Mouse (Mus musculus): ENCODE data around the gene Tagln. TPM values are rescaled to one million over a fixed set of nuclear protein-coding genes. Genes with fewer than 3 reads are reported as not detected.
A peak's percentile ranks its signal among the peaks of the same experiment; 100 is the strongest.

Gene Tagln
- polyA plus RNA-seq, 1 experiment from 2014 or later, result 572 TPM

DNA sequence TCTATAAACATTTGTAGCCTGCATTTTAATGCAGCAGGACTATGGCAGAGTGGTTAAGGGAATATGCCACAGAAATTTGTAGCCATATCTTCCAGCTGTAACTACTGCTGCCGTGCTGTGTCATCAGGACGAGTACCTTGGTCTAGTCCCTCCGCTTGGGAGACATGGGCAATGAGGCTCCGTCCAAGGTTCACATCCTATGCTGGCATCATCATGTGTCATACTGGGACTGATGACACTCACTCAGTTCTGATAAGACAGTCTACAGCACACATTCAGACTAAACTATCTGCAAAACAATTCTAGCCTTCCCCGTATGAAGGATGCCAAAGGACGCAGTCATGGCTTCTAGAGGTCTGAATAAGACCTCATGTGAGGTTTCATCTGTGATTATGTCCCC lies 27.7 kb upstream of the Tagln start:
- ATAC-seq (ENCODE audit: insufficient read depth, low FRiP score), result no peak

DNA sequence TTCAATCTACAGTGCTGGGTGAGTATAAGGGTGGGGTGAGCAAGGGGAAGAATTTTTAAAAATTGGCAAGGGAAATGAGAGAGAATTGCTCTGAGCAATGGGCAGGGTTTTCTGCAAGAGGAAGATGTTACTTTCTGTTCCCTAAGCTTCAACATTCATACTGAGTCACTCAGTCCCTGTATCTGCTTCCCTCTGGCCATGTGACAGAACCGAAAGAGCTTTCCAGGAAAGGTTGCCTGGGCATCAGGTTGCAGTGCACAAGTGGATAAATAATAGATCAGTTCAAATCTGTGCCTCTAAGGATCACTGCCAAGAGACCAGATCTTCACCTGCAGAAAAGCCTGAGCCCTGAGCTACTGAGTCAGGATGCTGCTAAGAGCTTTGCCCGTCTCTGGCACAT lies 26.0 kb upstream of the Tagln start:
- Histone ChIP-seq H3K4me3 (replicated peaks; ENCODE audit: low read length) (no peak overlapping the region), H3K9me3 (replicated peaks; ENCODE audit: control insufficient read depth, low read length) (no peaks in the 10 kb centered on the region), H3K4me2 (ENCODE audit: low read depth, low read length) (no peak overlapping the region), H3K27ac (ENCODE audit: low read length) (0 out of 2 replicates have a peak overlapping the region, but pooled peaks have one; percentile 24), H3K36me3 (ENCODE audit: control insufficient read depth, insufficient read depth, low read length) (peaks cover 16% of the 10 kb centered on the region), H3K4me1 (ENCODE audit: control insufficient read depth, insufficient read depth, low read length) (0 out of 2 replicates have a peak, but pooled peaks cover 4% of the 10 kb centered on the region), H3K9ac (ENCODE audit: low read length) (no peak overlapping the region), H3K27me3 (ENCODE audit: control insufficient read depth, insufficient read depth, low read length) (no peaks in the 10 kb centered on the region)
- 73% methylated on average over 2 of the region's 2 CpGs for WGBS
- ATAC-seq (ENCODE audit: insufficient read depth, low FRiP score), result no peak

More for the DNA sequence above, 27.7 kb upstream of the Tagln start:
- Histone ChIP-seq H3K27ac (ENCODE audit: low read length) (no peak overlapping the region), H3K36me3 (ENCODE audit: control insufficient read depth, insufficient read depth, low read length) (peaks cover 19% of the 10 kb centered on the region), H3K4me1 (ENCODE audit: control insufficient read depth, insufficient read depth, low read length) (no peaks in the 10 kb centered on the region), H3K4me3 (replicated peaks; ENCODE audit: low read length) (no peak overlapping the region), H3K9ac (ENCODE audit: low read length) (no peak overlapping the region), H3K9me3 (replicated peaks; ENCODE audit: control insufficient read depth, low read length) (no peaks in the 10 kb centered on the region), H3K27me3 (ENCODE audit: control insufficient read depth, insufficient read depth, low read length) (no peaks in the 10 kb centered on the region), H3K4me2 (ENCODE audit: low read depth, low read length) (no peak overlapping the region)
- 88% methylated on average over 6 of the region's 6 CpGs for WGBS

GRCm38 (mm10) chr9:45959661-45960060 lies 23.8 kb upstream of the Tagln start:
- Histone ChIP-seq H3K4me3 (replicated peaks; ENCODE audit: low read length) (no peak overlapping the region), H3K9ac (ENCODE audit: low read length) (no peak overlapping the region), H3K4me1 (ENCODE audit: control insufficient read depth, insufficient read depth, low read length) (peaks cover 8% of the 10 kb centered on the region), H3K27me3 (ENCODE audit: control insufficient read depth, insufficient read depth, low read length) (no peaks in the 10 kb centered on the region), H3K9me3 (replicated peaks; ENCODE audit: control insufficient read depth, low read length) (no peaks in the 10 kb centered on the region), H3K27ac (ENCODE audit: low read length) (0 out of 2 replicates have a peak overlapping the region, but pooled peaks have one; percentile 1), H3K4me2 (ENCODE audit: low read depth, low read length) (no peak overlapping the region), H3K36me3 (ENCODE audit: control insufficient read depth, insufficient read depth, low read length) (peaks cover 13% of the 10 kb centered on the region)
- ATAC-seq (ENCODE audit: insufficient read depth, low FRiP score), result no peak
- whole genome bisulfite sequencing, result 79% methylated on average over 7 of the region's 7 CpGs

DNA sequence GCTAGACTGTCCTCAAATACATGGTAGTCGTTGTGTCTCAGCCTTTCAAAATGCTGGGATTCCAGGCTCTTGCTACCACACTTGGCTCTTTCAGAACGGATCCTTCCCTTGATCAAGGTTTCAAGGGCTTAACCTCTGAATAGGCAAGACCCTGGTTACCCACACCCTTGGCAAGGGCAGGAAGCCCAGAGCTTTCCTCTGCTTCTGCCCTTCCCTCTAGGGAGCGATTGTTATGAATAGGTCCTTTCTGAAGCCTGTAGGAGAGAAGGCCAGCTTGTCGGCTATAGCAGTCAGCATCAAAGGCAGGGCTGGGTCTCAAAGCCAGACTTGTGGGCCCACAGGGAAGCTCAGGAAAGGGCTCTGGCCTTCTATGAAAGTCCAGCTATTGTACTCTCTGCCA lies 23.0 kb upstream of the Tagln start:
- H3K4me3 ChIP-seq (replicated peaks; ENCODE audit: low read length), result no peak overlapping the region
- H3K36me3 ChIP-seq (ENCODE audit: control insufficient read depth, insufficient read depth, low read length), result peaks cover 8% of the 10 kb centered on the region
- no peak for ATAC-seq (ENCODE audit: insufficient read depth, low FRiP score)
- no peaks in the 10 kb centered on the region for H3K27me3 ChIP-seq (ENCODE audit: control insufficient read depth, insufficient read depth, low read length)
- H3K27ac ChIP-seq (ENCODE audit: low read length), result peak overlapping the region; percentile 13; the same call in 1 of the 2 replicates
- H3K4me1 ChIP-seq (ENCODE audit: control insufficient read depth, insufficient read depth, low read length), result peaks cover 11% of the 10 kb centered on the region
- H3K4me2 ChIP-seq (ENCODE audit: low read depth, low read length), result no peak overlapping the region
- no peaks in the 10 kb centered on the region for H3K9me3 ChIP-seq (replicated peaks; ENCODE audit: control insufficient read depth, low read length)
- 47% methylated on average over 4 of the region's 4 CpGs for WGBS
- H3K9ac ChIP-seq (ENCODE audit: low read length), result no peak overlapping the region

DNA sequence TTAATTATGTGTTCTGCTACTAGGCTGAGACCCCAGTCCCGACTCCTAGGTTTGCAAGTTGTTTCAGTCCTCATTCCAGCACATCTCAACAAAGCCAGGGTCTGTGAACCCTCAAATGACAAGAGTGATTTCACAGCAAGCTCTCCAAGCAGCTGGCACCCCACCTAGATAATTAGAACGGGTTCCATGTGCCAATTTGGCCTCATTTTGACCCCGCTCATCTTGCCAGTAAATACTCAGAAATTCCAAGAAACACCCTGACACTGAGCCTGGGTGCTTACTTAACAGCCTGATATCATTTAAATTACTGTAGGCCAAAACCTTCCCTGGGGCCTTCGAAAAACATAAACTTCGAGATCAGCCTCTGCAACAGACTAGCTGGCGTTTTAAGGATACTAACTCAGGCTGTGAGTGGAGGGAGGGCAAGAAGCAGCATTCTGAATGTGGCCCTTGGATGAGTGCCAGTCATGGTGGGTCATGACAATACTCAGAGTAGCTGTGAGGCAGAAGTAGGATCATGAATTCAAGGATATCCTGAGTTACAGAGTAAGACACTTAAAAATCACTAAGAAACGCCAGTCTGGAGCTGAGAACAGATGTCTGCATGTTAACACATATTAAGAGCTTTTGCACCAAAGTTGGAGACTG lies 22.3 kb upstream of the Tagln start:
- H3K9me3 ChIP-seq (replicated peaks; ENCODE audit: control insufficient read depth, low read length), result no peaks in the 10 kb centered on the region
- 57% methylated on average over 7 of the region's 7 CpGs for WGBS
- no peak for ATAC-seq (ENCODE audit: insufficient read depth, low FRiP score)
- peaks cover 18% of the 10 kb centered on the region for H3K4me1 ChIP-seq (ENCODE audit: control insufficient read depth, insufficient read depth, low read length)
- H3K27me3 ChIP-seq (ENCODE audit: control insufficient read depth, insufficient read depth, low read length), result no peaks in the 10 kb centered on the region
- H3K9ac ChIP-seq (ENCODE audit: low read length), result no peak overlapping the region
- H3K4me2 ChIP-seq (ENCODE audit: low read depth, low read length), result no peak overlapping the region
- no peak overlapping the region; the same call in 1 of the 2 replicates for H3K27ac ChIP-seq (ENCODE audit: low read length)
- peaks cover 3% of the 10 kb centered on the region; the same call in 1 of the 2 replicates for H3K36me3 ChIP-seq (ENCODE audit: control insufficient read depth, insufficient read depth, low read length)
- no peak overlapping the region for H3K4me3 ChIP-seq (replicated peaks; ENCODE audit: low read length)

- Histone ChIP-seq H3K27me3 (ENCODE audit: control insufficient read depth, insufficient read depth, low read length) (no peaks in the 10 kb centered on the region), H3K4me1 (ENCODE audit: control insufficient read depth, insufficient read depth, low read length) (peaks cover 20% of the 10 kb centered on the region), H3K9ac (ENCODE audit: low read length) (peak within 1 kb of the TSS; percentile 91), H3K9me3 (replicated peaks; ENCODE audit: control insufficient read depth, low read length) (no peaks in the 10 kb centered on the region), H3K4me3 (replicated peaks; ENCODE audit: low read length) (peak within 1 kb of the TSS; percentile 76), H3K36me3 (ENCODE audit: control insufficient read depth, insufficient read depth, low read length) (no peaks in the 10 kb centered on the region), H3K27ac (ENCODE audit: low read length) (peak within 1 kb of the TSS; percentile 88), H3K4me2 (ENCODE audit: low read depth, low read length) (peak within 1 kb of the TSS; percentile 78)
- ATAC-seq (ENCODE audit: insufficient read depth, low FRiP score), result peak; percentile 95
- WGBS, result under 1% methylated on average over 48 of the region's 48 CpGs
Observed at GRCm38 (mm10) chr9:45955107-45955963, 19.5 kb upstream of the Tagln start, which contains the start of gene Sidt2. Gene Sidt2 (minus strand): TSS chr9:45955258.

DNA sequence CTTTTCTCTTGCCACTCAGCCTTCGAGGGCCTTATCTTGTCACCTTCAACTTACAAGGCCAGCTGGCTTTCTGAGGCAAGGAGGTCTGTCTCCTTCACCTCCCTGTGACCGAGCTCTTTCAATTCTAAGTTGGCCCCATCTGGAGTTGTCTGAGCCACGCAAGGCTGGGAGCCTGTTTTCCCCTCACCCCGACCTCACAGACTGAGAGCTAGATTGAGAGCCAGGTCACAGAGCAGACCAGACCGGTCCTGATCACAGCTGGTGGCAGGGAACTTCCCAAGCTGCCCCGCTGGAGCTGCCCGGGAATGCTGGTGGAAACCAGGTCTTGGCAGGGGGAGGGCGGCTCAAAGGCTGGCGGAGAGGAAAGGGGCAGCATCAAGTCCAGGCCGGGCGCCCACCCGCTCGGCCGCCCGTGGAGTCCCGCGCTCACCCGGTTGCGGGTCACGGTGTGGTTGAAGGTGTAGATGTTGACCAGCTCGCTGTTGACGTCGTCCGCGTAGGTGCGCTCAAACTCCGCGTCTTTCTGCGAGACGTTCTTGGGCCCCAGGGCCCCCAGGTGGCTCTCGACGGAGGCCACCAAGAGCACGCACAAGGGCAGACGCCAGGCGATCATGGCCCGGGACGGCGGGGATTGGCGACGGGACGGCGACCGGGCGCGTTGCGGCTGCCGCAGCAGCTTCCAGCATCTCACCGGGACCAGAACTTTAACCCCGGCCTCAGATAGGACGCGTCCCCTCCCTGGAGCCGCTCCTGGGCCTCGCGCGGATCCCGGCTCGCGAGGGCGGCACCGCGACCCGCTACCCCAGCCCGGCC lies 18.6 kb upstream of the Tagln start:
- Histone ChIP-seq H3K9ac (ENCODE audit: low read length) (peak overlapping the region; percentile 91), H3K36me3 (ENCODE audit: control insufficient read depth, insufficient read depth, low read length) (0 out of 2 replicates have a peak, but pooled peaks cover 3% of the 10 kb centered on the region), H3K4me1 (ENCODE audit: control insufficient read depth, insufficient read depth, low read length) (peaks cover 20% of the 10 kb centered on the region), H3K27me3 (ENCODE audit: control insufficient read depth, insufficient read depth, low read length) (no peaks in the 10 kb centered on the region), H3K27ac (ENCODE audit: low read length) (peak overlapping the region; percentile 88), H3K4me2 (ENCODE audit: low read depth, low read length) (peak overlapping the region; percentile 78), H3K4me3 (replicated peaks; ENCODE audit: low read length) (peak overlapping the region; percentile 76), H3K9me3 (replicated peaks; ENCODE audit: control insufficient read depth, low read length) (no peaks in the 10 kb centered on the region)
- WGBS, result under 1% methylated on average over 62 of the region's 63 CpGs
- peak; percentile 59 for ATAC-seq (ENCODE audit: insufficient read depth, low FRiP score)

DNA sequence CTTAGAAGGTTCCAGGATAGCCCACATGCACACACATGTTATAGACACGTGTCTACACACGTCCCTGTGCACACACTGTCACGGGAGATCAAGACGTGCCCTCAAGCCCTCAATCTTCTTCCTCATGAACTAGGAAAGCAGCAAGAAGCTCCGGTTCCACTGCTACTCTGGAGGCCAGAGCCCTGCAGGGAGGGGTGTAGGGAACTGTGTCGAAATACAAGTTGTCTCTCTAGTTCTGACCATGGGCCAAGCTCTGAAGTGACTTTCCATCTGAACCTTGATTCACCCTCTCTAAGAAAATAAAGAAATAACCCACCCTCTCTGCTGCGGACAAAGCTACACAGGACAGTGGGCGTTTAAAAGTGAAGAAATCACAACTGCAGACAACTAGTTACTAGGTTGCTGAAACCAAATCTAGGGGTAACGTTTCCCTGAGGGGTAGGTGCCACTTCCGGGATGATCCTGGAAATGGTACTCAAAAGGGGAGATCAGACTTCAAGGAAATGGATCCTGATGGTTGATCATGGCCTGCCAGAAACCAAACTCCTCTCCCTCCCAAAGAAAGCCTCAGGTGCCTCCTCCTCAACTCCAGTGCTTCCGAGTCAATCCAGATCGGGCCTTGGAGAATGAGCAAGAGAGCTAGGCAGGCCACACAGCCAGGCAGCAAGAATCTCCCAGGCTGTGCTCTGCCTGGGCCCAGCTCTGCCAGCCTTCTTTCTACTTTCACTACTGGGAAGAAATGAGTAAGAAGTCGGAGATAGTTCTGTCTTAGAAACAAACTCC lies 17.8 kb upstream of the Tagln start:
- H3K4me1 ChIP-seq (ENCODE audit: control insufficient read depth, insufficient read depth, low read length), result peaks cover 20% of the 10 kb centered on the region
- H3K9me3 ChIP-seq (replicated peaks; ENCODE audit: control insufficient read depth, low read length), result no peaks in the 10 kb centered on the region
- no peaks in the 10 kb centered on the region for H3K27me3 ChIP-seq (ENCODE audit: control insufficient read depth, insufficient read depth, low read length)
- H3K36me3 ChIP-seq (ENCODE audit: control insufficient read depth, insufficient read depth, low read length), result 0 out of 2 replicates have a peak, but pooled peaks cover 5% of the 10 kb centered on the region
- H3K4me3 ChIP-seq (replicated peaks; ENCODE audit: low read length), result peak overlapping the region; percentile 76
- peak overlapping the region; percentile 78 for H3K4me2 ChIP-seq (ENCODE audit: low read depth, low read length)
- peak overlapping the region; percentile 91 for H3K9ac ChIP-seq (ENCODE audit: low read length)
- ATAC-seq (ENCODE audit: insufficient read depth, low FRiP score), result no peak
- WGBS, result 50% methylated on average over 13 of the region's 13 CpGs
- H3K27ac ChIP-seq (ENCODE audit: low read length), result peak overlapping the region; percentile 88
